Mouse (Mus musculus): ENCODE measurements around the gene Ccdc92b. TPM values are rescaled to one million over a fixed set of nuclear protein-coding genes. Genes with fewer than 3 reads are reported as not detected.

Gene Ccdc92b
- polyA plus RNA-seq, 1 experiment from 2014 or later = 3.5 TPM

DNA sequence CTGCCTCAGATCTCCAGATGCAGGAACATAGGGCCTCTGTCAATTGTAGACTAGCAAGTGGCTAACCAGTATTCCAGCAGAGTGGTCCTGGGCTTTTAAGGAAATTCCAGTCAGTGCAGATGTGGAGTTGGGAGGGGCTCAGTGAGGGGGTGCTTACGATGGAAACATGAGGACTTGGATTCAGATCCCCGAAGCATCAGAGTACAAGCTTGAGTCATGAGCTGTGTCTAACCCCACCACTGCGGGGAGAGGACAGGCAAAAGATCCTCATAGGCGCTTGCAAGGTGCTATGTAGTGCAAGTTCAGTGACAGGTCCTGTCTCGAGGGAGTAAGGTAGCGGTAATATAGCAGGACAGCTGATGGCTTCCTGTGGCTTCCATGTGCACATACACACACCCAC, 42.8 kb downstream of the Ccdc92b start:
- no peak for ATAC-seq (ENCODE audit: low FRiP score)
- no peaks in the 10 kb centered on the region for H3K4me1 ChIP-seq (replicated peaks; ENCODE audit: control insufficient read depth, insufficient read depth, low read length)
- no peaks in the 10 kb centered on the region for H3K9me3 ChIP-seq (ENCODE audit: control insufficient read depth, low read length)
- no peak overlapping the region for H3K9ac ChIP-seq
- no peak overlapping the region for H3K4me3 ChIP-seq (replicated peaks; ENCODE audit: low read length)
- peaks cover 100% of the 10 kb centered on the region for H3K36me3 ChIP-seq (replicated peaks; ENCODE audit: control insufficient read depth, insufficient read depth)
- no peak for DNase-seq (ENCODE audit: low spot score)
- 95% methylated on average over 6 of the region's 6 CpGs for WGBS
- no peak overlapping the region for H3K27ac ChIP-seq
- no peak overlapping the region for H3K4me2 ChIP-seq (replicated peaks)
- H3K27me3 ChIP-seq (ENCODE audit: control insufficient read depth, insufficient read depth, low read length) = no peaks in the 10 kb centered on the region

DNA sequence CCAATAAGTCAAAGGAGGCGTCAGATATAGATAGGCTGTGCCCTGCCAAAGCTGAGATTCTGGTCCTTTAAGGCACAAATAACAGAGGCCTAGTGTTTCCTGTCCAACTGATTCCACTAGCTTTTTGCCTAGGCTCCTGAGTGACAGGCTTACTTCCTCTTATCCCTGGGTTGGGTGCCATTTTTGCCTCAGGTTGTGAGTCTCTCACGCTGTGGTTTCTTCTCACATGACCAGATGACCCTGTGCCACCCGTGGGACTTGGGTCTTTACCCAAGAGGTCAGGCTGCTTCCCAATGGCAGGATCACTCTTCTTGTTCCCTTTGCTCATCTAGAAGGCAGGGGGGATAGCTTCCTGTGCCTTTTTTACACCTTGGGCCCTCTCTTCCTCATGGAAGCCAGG, 44.9 kb downstream of the Ccdc92b start:
- 94% methylated on average over 3 of the region's 3 CpGs for WGBS
- Histone ChIP-seq H3K4me1 (replicated peaks; ENCODE audit: control insufficient read depth, insufficient read depth, low read length) (no peaks in the 10 kb centered on the region), H3K36me3 (replicated peaks; ENCODE audit: control insufficient read depth, insufficient read depth) (peaks cover 100% of the 10 kb centered on the region), H3K4me2 (replicated peaks) (no peak overlapping the region), H3K27me3 (ENCODE audit: control insufficient read depth, insufficient read depth, low read length) (no peaks in the 10 kb centered on the region), H3K9ac (no peak overlapping the region), H3K9me3 (ENCODE audit: control insufficient read depth, low read length) (no peaks in the 10 kb centered on the region), H3K27ac (no peak overlapping the region), H3K4me3 (replicated peaks; ENCODE audit: low read length) (no peak overlapping the region)
- DNase-seq (ENCODE audit: low spot score) (no peak), ATAC-seq (ENCODE audit: low FRiP score) (no peak)

DNA sequence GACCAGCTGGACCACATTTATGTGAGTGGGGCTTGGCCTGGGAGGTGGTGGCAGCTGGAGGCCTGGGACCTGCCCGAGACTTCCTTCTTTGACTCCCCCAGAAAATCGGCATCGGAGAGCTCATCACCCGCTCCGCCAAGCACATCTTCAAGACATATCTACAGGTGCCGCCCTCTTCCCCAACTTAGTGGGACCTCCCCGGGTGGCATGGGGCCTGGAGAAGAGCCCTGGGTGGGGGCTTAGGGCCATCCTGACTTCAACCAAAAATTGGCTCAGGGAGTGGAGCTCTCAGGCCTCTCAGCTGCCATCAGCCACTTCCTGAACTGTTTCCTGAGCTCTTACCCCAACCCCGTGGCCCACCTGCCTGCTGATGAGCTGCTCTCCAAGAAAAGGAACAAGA, 45.5 kb downstream of the Ccdc92b start:
- no peak for ATAC-seq (ENCODE audit: low FRiP score)
- no peaks in the 10 kb centered on the region for H3K27me3 ChIP-seq (ENCODE audit: control insufficient read depth, insufficient read depth, low read length)
- 98% methylated on average over 8 of the region's 8 CpGs for WGBS

DNA sequence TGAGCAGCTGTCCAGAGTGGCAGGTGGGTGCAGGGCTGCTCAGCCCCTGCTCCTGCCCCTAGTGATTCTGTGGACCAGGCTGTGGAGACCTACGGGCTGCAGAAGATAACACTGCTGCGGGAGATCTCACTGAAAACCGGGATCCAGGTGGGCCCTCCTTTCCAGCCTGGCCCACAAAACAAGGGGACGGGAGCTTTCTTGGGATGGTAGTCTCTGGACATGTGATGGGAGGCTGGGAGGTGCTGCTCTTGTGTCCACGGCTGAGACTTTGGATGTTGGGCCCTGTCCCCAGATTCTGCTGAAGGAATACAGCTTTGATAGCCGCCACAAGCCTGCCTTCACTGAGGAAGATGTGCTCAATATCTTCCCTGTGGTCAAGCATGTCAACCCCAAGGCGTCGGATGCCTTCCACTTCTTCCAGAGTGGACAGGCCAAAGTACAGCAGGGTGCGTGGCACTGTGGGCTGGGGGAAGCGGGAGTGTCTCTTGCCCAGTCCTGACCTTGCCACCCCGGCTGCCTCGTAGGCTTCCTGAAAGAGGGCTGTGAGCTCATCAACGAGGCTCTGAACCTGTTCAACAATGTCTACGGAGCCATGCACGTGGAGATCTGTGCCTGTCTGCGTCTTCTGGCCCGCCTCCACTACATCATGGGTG, 46.4 kb downstream of the Ccdc92b start:
- Histone ChIP-seq H3K4me1 (replicated peaks; ENCODE audit: control insufficient read depth, insufficient read depth, low read length) (no peaks in the 10 kb centered on the region), H3K4me2 (replicated peaks) (no peak overlapping the region), H3K27ac (no peak overlapping the region), H3K27me3 (ENCODE audit: control insufficient read depth, insufficient read depth, low read length) (no peaks in the 10 kb centered on the region), H3K9me3 (ENCODE audit: control insufficient read depth, low read length) (no peaks in the 10 kb centered on the region), H3K36me3 (replicated peaks; ENCODE audit: control insufficient read depth, insufficient read depth) (peaks cover 92% of the 10 kb centered on the region), H3K4me3 (replicated peaks; ENCODE audit: low read length) (no peak overlapping the region), H3K9ac (no peak overlapping the region)
- WGBS = 97% methylated on average over 17 of the region's 17 CpGs
- ATAC-seq (ENCODE audit: low FRiP score) (no peak), DNase-seq (ENCODE audit: low spot score) (no peak)

More for the DNA sequence above, 45.5 kb downstream of the Ccdc92b start:
- H3K4me2 ChIP-seq (replicated peaks) = no peak overlapping the region
- DNase-seq (ENCODE audit: low spot score) = no peak
- H3K9ac ChIP-seq = no peak overlapping the region
- H3K4me1 ChIP-seq (replicated peaks; ENCODE audit: control insufficient read depth, insufficient read depth, low read length) = no peaks in the 10 kb centered on the region
- no peaks in the 10 kb centered on the region for H3K9me3 ChIP-seq (ENCODE audit: control insufficient read depth, low read length)
- no peak overlapping the region for H3K27ac ChIP-seq
- H3K4me3 ChIP-seq (replicated peaks; ENCODE audit: low read length) = no peak overlapping the region
- H3K36me3 ChIP-seq (replicated peaks; ENCODE audit: control insufficient read depth, insufficient read depth) = peaks cover 100% of the 10 kb centered on the region

DNA sequence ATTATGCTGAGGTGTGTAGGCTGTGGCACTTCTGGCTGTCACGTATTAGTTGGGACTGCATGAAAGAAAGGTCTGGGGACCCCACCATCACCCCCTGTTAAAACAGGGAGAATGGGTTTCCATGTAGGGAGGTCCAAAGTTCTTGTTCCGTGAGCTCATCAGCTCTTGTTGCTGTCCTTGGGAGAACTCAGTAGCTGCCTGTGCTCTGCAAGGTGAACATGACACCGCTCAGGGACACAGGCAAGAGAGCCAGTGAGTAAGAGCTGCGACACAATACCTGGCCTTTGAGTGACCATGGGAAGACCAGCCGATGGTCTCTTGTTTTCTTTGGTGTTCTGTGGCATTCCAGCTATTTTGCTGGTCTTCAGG, 46.9 kb downstream of the Ccdc92b start:
- no peaks in the 10 kb centered on the region for H3K9me3 ChIP-seq (ENCODE audit: control insufficient read depth, low read length)
- WGBS = 96% methylated on average over 5 of the region's 5 CpGs

DNA sequence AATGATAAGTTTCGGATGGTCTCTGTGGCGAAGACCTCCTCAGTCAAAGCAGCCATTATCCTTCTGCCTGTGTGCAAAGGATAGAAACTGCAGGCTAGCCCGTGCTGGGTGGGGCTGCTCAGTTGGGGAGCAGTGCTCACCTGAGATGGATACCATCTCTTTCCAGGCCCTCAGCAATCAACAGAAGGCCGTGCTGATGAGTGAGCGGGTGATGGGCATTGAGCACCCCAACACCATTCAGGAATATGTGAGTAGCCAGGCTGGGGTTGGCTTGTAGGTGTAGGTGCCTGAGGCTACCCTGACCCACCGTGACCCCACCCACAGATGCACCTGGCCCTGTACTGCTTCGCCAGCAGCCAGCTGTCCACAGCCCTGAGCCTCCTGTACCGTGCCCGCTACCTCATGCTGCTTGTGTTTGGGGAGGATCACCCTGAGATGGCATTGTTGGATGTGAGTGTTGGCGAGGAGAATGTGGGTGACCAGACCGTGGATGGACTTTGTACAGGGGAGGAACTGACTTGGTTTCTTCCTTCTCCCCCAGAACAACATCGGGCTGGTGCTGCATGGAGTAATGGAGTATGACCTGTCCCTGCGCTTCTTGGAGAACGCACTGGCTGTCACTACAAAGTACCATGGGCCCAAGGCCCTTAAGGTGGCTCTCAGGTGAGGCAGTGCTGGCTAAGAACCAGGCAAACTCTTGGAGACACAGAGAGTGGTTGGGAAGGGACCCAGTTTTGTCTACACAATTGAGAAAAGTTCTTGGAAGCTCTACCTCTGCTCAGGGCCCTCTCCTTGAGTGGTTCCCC, 47.6 kb downstream of the Ccdc92b start:
- Histone ChIP-seq H3K4me2 (replicated peaks) (no peak overlapping the region), H3K9me3 (ENCODE audit: control insufficient read depth, low read length) (no peaks in the 10 kb centered on the region), H3K36me3 (replicated peaks; ENCODE audit: control insufficient read depth, insufficient read depth) (peaks cover 79% of the 10 kb centered on the region), H3K27me3 (ENCODE audit: control insufficient read depth, insufficient read depth, low read length) (no peaks in the 10 kb centered on the region), H3K4me3 (replicated peaks; ENCODE audit: low read length) (no peak overlapping the region), H3K27ac (no peak overlapping the region), H3K4me1 (replicated peaks; ENCODE audit: control insufficient read depth, insufficient read depth, low read length) (no peaks in the 10 kb centered on the region), H3K9ac (no peak overlapping the region)
- DNase-seq (ENCODE audit: low spot score) (no peak), ATAC-seq (ENCODE audit: low FRiP score) (no peak)
- 97% methylated on average over 14 of the region's 14 CpGs for WGBS

More for the DNA sequence above, 46.9 kb downstream of the Ccdc92b start:
- Histone ChIP-seq H3K4me2 (replicated peaks) (no peak overlapping the region), H3K4me3 (replicated peaks; ENCODE audit: low read length) (no peak overlapping the region), H3K9ac (no peak overlapping the region), H3K36me3 (replicated peaks; ENCODE audit: control insufficient read depth, insufficient read depth) (peaks cover 87% of the 10 kb centered on the region), H3K27me3 (ENCODE audit: control insufficient read depth, insufficient read depth, low read length) (no peaks in the 10 kb centered on the region), H3K4me1 (replicated peaks; ENCODE audit: control insufficient read depth, insufficient read depth, low read length) (no peaks in the 10 kb centered on the region), H3K27ac (no peak overlapping the region)
- no peak for ATAC-seq (ENCODE audit: low FRiP score)
- no peak for DNase-seq (ENCODE audit: low spot score)

DNA sequence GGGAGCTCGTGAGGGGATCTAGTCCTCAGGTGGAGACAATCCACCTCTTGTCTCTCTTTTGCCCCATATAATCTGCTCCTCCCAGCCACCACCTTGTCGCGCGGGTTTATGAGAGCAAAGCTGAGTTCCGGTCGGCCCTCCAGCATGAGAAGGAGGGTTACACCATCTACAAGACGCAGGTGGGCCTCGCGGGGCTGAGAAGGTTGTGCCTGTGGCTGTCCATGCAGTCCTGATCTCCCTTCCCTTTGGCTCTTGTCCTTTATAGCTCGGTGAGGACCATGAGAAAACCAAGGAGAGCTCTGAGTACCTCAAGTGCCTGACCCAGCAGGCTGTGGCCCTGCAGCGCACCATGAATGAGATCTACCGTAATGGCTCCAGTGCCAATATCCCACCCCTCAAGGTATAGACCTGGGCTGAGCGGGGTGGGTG, 48.2 kb downstream of the Ccdc92b start:
- Histone ChIP-seq H3K9ac (no peak overlapping the region), H3K4me3 (replicated peaks; ENCODE audit: low read length) (no peak overlapping the region), H3K36me3 (replicated peaks; ENCODE audit: control insufficient read depth, insufficient read depth) (peaks cover 74% of the 10 kb centered on the region), H3K4me1 (replicated peaks; ENCODE audit: control insufficient read depth, insufficient read depth, low read length) (no peaks in the 10 kb centered on the region), H3K27ac (no peak overlapping the region), H3K4me2 (replicated peaks) (no peak overlapping the region), H3K27me3 (ENCODE audit: control insufficient read depth, insufficient read depth, low read length) (no peaks in the 10 kb centered on the region), H3K9me3 (ENCODE audit: control insufficient read depth, low read length) (no peaks in the 10 kb centered on the region)
- DNase-seq (ENCODE audit: low spot score) = no peak
- no peak for ATAC-seq (ENCODE audit: low FRiP score)
- 98% methylated on average over 13 of the region's 13 CpGs for WGBS

DNA sequence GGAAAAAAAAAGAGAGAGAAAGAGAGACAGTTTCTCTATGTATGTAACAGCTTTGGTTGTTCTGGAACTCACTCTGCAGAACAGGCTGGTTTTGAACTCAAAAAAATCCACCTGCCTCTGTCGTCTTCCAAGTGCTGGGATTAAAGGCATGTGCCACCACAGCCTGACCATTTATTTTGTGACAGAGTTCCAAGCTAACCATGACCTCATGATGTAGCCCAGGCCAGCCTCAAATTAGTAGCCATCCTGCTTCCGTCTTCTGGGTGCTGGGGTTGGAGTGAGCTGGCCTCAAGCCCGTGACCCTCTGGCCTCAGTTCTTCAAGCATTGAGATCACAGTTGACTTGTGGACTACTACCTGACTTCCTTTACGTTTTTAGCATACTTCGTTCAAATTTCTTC, 49.1 kb downstream of the Ccdc92b start:
- Histone ChIP-seq H3K36me3 (replicated peaks; ENCODE audit: control insufficient read depth, insufficient read depth) (peaks cover 74% of the 10 kb centered on the region), H3K4me3 (replicated peaks; ENCODE audit: low read length) (no peak overlapping the region), H3K27ac (no peak overlapping the region), H3K4me2 (replicated peaks) (no peak overlapping the region), H3K4me1 (replicated peaks; ENCODE audit: control insufficient read depth, insufficient read depth, low read length) (no peaks in the 10 kb centered on the region), H3K9ac (no peak overlapping the region), H3K9me3 (ENCODE audit: control insufficient read depth, low read length) (no peaks in the 10 kb centered on the region), H3K27me3 (ENCODE audit: control insufficient read depth, insufficient read depth, low read length) (no peaks in the 10 kb centered on the region)
- 93% methylated on average over 5 of the region's 5 CpGs for WGBS
- no peak for ATAC-seq (ENCODE audit: low FRiP score)
- DNase-seq (ENCODE audit: low spot score) = no peak

DNA sequence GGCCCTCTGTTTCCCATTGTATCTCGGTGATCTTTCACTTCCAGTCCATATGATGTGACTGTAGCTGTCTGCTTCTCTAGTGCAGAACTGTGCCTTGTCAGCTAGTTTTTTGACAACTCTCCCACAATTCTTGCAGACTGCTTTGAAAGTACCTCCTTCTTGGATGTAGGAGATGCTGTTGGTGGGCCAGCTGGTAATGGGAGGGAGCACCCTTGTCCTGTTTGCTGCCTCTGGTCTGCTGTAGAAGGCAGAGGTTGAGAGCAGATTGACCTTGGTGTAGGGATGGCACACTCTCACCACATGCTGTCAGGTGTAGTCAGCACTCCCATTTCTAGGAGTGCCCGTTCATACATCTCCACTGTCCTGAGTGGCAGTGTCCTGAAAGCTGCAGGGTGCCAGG, 49.6 kb downstream of the Ccdc92b start:
- WGBS = 95% methylated on average over 2 of the region's 2 CpGs
- no peaks in the 10 kb centered on the region for H3K4me1 ChIP-seq (replicated peaks; ENCODE audit: control insufficient read depth, insufficient read depth, low read length)
- ATAC-seq (ENCODE audit: low FRiP score) = no peak
- no peak overlapping the region for H3K4me2 ChIP-seq (replicated peaks)
- H3K4me3 ChIP-seq (replicated peaks; ENCODE audit: low read length) = no peak overlapping the region
- H3K9me3 ChIP-seq (ENCODE audit: control insufficient read depth, low read length) = no peaks in the 10 kb centered on the region
- H3K27ac ChIP-seq = no peak overlapping the region
- H3K27me3 ChIP-seq (ENCODE audit: control insufficient read depth, insufficient read depth, low read length) = no peaks in the 10 kb centered on the region
- DNase-seq (ENCODE audit: low spot score) = no peak
- H3K36me3 ChIP-seq (replicated peaks; ENCODE audit: control insufficient read depth, insufficient read depth) = peaks cover 74% of the 10 kb centered on the region
- no peak overlapping the region for H3K9ac ChIP-seq

Measured in hindbrain, embryonic 14.5 days (tissue).